Mouse (Mus musculus): ENCODE results near the gene Mpped2.

The Mpped2 gene

DNA sequence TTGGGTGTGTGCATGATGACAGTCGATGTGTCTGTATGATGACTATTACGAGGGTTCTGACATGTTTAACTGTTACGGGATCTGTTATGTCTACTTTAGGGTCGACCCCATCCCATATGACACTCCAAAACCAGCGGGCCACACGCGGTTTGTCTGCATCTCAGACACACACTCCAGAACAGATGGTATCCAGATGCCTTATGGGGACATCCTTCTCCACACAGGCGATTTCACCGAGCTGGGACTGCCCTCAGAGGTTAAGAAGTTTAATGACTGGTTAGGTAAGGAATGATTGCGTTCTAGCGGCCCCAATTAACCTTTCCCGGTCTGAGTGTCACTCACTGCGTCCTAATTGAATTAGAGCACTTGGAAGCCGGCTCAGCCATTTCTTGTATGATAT lies 51.5 kb downstream of the Mpped2 start:
- in situ Hi-C loops (cut with MboI, MseI): loop anchor here in 1 of 2 experiments (10.0 kb wide), 1 partner anchor 610 kb away; no protein-coding TSS in a partner anchor

DNA sequence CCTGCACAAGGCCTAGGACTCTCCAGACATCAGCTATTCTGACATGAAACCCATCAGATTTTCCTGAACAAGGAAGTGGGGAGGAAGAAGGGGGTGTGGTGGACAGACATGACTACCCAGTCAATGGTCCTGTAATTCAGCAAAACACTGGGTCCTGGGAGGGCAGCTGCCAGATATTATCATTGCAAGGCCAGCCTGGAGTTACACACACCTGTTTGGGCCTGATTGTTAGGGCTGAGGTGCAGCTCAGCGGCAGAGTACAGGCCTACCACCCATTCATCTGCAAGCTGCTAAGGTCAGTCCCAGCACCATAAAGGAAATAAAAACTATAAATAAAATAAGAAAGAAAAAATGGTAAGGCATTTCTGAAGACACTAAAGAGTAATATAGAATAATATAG lies 52.3 kb downstream of the Mpped2 start:
- in situ Hi-C loops (cut with MboI, MseI): loop anchor here in 1 of 2 experiments (10.0 kb wide), 1 partner anchor 611 kb away; no protein-coding TSS in a partner anchor

DNA sequence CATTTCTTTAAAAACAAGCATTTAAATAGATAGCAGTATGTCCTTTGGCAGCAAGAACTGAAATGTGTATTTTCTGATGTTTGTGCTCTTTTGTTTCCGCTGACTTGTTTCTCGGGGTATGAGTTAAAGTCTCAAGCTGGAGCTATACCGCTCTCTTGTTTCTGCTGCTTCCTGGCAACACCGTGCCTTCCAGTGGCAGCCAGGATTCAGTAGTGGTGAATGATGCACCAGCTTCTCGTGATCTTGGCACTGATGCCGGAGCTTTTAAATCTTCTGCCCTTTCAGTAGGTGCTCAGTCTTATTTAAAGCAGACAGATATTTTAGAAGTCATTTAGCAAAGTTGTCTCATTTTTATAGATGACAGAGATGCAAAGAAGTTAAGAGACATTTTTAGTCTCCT lies 53.1 kb downstream of the Mpped2 start:
- in situ Hi-C loops (cut with MboI, MseI): loop anchor here in 1 of 2 experiments (10.0 kb wide), 1 partner anchor 611 kb away; no protein-coding TSS in a partner anchor

DNA sequence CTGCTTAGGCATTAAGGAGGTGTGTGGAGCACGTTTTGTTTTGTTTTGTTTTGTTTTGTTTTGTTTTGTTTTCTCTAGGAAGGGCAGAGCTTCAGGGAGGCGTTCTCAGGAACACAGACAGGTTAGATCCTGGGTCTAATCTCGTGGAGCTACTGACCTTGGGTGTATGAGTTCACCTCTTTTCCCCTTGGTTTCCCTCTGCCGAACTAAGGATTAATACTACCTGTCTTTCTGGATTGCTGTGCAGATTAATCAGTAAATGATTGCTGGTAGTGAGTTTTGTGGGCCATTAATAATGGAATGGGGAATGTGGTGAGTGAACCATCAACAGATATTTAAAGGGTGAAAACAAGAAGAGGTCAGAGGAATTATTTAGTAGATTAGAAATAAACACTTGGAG lies 53.8 kb downstream of the Mpped2 start:
- in situ Hi-C loops (cut with MboI, MseI): loop anchor here in 1 of 2 experiments (10.0 kb wide), 1 partner anchor 612 kb away; no protein-coding TSS in a partner anchor

DNA sequence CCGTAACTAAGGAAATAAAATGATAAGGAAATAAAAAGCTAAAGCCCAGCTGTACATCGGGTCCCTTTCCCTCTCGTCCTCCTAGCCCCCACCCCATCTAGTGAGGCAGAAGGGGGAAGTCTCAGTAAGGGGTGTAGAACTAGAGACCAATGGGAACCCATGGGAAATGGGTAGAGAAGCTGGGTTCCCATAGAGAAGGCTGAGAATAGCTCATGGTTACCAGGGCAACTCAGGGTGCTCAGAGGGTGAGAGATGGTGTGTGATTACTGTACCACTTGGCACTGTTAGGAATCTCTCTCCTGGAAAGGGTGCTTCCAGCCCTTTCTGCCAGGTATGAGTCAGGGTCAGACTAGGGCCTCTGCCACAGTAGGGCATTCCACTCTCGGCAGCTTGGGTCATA lies 54.3 kb downstream of the Mpped2 start:
- in situ Hi-C loops (cut with MboI, MseI): loop anchor here in 1 of 2 experiments (10.0 kb wide), 1 partner anchor 613 kb away; no protein-coding TSS in a partner anchor

DNA sequence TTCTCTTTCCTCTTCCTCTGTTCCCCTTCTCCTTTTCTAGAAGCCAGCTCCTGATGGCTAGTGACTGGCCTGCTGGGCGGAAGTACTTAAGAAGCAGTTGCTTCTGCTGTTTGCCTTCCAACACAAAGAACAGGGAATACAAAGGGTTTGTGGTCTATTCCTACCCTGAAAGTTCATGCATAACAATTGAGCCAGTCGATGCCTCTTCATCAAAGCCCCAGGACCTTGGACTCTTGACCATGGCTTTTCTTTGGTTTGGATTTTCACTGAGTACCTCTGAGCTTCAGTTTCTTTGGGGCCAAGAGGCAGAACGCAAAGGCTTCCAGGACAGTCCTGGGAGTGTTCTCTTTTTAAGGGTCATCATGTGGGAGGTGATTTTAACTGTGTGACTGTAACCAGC lies 57.8 kb downstream of the Mpped2 start:
- in situ Hi-C loops (cut with MboI, MseI): no loop called here

DNA sequence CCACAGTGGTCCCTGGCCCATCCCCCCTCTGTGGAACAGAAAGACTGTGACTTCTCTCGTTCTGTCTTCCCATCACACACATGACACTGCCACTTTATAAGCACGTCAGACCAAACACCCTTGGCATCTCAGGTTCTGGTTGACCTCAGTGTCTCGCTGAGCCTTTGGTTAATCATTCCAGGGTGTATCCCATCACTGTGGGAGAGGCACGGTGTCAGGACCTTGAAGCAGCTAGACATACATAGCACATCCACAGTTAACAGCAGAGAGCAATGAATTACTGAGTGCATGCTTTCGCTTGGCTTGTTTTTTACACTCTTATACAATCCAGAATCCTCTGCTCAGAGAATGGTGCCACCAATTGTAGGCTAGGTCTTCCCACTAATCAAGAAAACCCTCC lies 60.6 kb downstream of the Mpped2 start:
- in situ Hi-C loops (cut with MboI, MseI): no loop called here

DNA sequence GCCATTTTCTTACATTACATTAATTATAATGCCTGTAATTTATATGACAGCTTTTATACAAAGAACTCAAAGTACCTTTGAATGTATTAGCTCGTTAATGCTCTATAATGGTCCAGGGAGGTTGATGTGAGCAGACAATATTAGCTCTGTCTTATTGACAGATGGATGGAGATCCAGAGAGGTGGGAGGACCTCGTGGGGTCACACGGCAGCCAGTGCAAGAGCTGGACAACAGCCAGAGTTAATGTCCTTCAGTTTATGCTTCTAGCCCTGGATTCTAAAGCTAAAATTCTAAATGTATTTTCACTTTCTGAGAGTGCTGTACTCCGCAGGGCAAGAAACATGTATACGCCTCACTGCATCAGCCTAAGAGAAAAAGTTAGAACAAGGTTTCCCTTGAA lies 61.6 kb downstream of the Mpped2 start:
- in situ Hi-C loops (cut with MboI, MseI): no loop called here

DNA sequence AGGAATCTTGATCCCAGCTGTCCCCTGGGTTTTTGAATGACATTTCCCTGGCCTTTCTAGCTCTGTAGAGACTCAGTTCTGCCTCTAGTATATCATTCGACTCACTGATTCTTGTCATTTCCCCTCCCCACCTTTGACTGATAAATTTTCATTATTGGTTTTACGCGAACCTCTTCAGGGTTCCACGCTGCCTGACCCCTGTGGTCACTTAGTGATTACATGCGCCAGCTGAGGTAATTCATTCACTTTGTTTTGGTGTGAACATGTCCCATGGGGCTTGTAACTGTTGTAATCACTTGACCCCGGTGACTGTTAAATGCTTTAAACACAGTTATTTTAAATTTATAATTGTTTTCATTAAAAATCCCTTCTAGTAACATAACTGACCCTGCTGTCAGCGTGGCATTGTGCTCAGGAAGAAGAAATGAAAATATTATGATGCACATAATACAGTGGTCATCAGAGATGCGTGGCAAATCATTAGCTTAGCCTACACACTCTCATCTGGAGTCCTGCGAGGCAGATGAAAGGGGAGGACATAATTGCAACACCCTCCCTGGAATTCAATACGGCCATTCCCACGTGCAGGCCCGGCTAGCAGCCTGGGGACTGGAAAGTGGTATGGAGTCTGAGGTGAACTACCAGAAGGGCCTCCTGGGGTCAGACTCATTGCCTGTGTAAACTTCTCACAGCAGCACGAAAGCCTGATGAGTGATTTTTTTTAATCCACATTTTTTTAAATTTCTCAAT lies 63.5 kb downstream of the Mpped2 start:
- in situ Hi-C loops (cut with MboI, MseI): no loop called here

DNA sequence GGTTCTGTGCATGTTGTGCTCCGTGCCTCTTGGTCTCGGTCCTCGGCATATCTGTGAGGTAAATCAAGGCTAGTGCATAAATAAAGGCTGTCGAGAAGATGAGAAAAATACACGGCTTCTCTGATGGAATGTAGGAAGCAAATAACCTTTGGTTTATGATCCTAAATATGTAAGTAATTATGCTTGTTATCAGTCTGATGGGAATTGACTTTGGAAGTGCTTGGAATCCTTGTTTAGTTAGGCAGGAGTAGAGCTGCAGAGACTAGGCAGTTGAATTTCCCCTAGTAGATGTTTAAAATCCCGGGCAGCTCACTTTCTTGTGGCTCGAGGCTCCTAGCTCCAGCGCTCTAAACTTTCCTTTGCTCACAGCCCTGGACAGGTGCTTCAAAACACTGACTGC lies 69.9 kb downstream of the Mpped2 start:
- in situ Hi-C loops (cut with MboI, MseI): loop anchor here in 1 of 2 experiments (10.0 kb wide), 1 partner anchor 1132 kb away; no protein-coding TSS in a partner anchor

DNA sequence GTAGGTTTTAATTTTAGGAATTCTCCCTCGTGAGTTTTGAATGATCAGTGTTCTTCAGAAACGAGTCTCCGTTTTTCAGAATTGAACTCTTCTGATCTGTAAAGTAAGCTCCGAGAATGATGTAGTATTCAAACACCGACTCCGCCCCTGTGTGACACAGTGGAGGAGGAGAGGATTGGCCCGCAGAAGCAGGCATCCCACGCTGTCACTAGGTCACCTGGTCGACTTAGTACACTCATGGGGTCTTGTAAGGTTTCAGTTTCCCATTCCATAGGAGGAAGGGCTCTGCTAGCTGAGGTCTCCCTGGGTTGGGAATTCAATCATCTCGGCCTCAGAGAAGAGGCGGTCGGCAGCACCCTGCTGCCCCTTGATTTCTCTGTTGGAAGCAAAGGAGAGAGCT lies 76.2 kb downstream of the Mpped2 start:
- in situ Hi-C loops (cut with MboI, MseI): loop anchor here in 1 of 2 experiments (10.0 kb wide), 1 partner anchor 1126 kb away; no protein-coding TSS in a partner anchor

DNA sequence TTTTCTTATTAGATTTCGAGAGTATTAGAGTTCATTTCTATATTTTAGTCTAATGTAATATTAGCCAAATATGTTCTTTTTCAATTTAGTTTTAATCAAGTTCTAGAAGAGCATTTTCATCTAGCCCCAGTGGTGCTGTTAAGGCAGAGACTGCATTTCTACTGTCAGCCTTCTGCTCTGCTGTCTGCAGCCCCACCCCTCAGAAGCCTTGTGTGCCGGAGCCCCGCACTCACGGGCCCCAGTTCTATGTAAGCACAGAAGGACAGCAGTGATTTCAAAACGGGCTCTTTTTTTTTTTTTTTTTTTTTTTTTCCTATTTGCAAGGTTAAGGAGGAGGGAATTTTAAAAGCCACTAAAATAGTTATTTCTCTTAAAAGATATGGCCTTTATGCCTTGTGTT lies 79.6 kb downstream of the Mpped2 start:
- in situ Hi-C loops (cut with MboI, MseI): no loop called here

DNA sequence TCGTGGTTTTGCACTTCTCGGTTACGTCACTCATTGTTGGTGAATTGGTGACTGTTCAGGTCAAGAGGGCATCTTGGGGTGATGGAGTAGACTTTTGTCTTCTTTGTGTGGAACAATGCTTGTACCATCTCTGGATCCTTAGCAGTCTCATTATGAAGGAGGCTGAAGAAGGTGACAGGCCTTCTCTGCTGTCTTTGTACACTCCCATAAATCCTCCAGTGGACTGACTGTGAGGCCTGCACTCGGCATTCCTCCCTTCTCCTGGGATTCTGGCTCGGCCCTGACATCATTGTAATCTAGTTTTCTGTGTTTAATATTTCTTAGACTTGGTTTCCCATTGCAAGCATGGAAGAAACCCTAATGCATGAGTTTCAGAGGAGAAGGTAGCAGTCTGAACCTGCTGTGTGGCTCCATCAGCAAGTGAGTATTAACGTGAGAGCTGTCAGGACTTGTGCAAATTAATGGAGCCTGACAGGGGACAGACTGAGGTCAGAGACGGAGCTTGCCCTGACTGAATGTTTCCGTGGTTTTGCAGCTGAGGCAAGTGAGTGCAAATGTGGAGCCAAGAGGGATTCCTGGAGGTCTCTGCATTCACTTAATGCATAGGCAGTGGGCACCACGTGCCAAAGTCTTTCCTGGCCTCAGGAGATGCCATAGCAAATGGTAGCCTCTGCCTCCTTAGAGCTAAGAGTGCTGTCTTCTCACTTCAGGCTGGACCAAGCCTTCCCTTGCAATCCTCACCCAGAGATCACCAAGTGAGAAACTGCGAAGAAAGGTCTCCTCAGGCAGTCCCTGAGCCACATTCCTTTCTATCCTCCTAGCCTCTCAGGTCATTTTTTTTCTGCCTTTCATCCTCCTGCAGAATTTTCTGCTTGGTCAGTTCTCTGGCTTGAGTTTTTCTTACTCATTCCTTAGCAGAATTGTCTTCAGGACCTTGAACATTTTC lies 81.5 kb downstream of the Mpped2 start:
- in situ Hi-C loops (cut with MboI, MseI): no loop called here

DNA sequence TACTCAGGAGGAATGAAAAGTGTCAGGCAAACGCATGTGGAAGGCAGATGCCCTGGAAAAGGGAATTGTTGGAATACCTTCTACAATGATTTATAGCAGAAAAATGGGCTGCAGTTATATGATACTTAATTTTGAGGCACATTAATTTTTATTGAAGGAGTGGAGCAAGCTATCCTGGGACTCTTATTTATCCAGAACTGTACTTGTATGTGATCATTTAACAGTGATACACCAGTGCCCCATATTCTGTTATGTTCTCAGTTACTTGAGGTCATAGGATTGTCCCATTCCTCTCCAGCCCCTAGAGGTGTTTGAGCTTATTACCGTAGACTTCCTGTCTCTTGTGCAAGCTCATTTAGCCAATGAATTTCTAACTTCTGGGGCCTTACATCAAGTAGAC lies 82.9 kb downstream of the Mpped2 start:
- in situ Hi-C loops (cut with MboI, MseI): no loop called here

DNA sequence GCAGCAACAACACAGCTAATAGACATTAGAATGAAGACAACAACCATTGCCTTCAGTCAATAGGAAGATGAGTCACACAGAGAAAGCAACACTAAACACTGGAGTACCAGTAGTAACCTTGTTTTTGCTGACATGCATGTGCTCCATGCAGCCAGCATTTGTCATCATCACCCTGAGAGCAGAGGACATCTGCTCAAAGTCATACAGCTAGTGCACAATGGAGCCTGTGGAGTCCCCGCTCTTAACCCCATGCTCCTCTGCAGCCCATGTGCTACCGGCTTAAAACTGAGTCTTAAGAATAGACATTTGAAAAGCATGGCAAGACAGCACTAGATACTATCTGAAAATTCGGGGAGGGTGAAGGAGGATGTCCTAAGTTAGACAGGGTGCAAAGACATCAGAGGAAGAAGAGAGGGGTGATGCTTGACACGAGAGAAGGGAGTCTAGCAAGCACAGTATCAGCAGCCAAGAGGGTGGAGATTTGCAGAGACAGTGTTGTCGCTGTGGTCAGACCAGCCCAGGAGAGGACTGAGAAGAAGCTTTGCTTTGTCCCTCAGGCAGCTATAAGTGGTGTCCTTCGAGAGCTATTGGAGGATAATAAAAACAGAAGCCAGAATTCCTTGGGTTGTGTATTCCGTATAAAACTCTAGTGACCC lies 85.9 kb downstream of the Mpped2 start:
- in situ Hi-C loops (cut with MboI, MseI): no loop called here

DNA sequence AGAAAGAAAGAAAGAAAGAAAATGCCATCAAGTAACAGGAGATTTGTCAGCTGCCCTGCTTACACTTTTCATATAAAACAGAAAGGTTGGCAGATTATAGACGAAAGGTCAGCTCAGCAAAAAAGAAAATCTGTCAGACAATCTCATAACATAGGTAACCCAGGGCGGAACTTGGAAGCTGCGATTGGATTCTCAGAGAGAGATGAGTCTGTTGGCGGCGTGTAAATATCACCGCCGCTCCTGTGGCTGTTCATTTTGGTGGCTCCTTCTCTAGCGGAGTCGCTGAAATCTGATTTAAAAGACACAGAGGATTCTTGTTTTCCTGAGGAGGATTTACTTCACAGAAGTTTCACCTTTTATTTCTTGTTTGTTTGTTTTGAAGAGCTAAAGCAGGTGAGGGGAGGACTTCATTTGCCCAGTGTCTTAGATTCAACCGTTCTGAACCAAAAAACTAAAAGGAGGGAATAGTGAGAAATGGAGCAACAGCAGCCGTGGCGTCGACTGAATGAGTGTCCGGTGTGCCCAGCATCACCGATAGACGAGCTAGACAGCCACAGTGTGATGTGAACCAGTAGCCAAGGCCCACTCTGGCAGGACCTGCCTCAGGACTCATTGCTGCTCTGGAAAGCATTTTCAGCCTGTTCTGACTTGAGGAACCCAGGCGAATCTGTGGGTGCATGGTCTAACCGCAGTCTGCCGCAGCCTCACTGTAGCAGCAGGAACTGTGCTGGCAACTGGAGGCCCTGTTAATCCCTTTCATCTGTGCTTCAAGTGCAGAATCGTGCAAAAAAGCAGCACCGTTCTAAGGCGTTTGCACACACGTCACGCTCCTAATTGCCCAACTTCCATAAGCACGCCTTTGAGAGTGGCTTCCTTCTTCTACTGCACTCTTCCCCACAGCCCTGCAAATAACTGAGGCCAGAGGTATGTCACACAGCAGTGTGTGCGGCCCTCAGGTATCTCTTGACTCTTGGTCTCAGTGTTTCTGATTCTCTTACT lies 88.4 kb downstream of the Mpped2 start:
- in situ Hi-C loops (cut with MboI, MseI): no loop called here

DNA sequence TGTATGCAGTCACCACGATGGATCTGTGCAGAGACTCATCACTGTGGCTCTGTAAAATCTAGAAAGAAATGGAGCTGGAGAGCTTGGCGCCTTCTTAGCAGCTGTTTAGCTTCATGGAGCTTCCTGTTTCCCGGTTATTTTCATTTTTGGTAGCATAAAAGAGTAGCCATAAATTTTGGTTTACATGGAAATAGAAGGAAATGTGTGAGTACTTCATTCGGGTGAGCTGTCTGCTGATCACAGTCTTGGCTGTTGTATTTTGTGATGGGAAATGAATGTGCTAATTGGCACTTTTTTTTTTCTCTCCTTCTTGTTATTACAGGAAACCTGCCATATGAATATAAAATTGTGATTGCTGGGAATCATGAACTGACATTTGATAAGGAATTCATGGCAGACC lies 90.2 kb downstream of the Mpped2 start:
- in situ Hi-C loops (cut with MboI, MseI): no loop called here

DNA sequence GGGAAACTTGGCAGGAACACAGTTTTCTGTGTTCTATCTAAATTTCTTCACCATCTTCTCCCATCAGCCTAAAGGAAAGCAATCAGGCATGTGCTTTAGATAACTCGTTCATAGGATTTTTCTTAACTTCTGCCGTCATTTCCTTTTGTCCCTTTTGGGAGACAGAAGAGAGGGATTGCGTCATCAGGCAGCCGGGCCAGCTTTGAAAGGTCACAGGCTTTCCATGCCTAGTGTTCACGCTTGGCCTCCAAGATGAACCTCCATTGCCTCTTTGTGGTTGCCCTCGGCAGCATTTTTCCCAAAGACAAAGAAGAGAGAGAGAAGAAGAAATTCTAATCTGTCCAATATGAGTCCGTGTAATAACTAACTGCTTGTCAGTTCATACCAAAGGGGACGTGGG lies 95.0 kb downstream of the Mpped2 start:
- in situ Hi-C loops (cut with MboI, MseI): no loop called here

DNA sequence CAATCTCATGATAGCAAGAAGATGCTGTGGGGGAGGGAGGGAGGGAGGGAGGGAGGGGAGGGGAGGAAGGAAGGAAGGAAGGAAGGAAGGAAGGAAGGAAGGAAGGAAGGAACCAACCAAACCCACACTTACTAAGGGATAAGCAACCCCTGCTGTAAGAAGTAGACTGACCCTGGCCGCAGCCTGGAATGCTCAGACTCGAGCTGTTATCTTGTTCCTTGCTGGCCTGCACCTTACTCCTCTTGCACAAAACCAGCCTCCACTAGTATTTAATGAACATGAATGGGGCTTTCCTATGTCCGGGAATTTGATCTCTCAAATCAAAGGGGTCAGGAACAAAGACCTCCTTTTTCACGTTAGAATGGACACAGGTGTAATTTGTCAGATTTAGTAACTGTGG lies 95.5 kb downstream of the Mpped2 start:
- in situ Hi-C loops (cut with MboI, MseI): no loop called here

DNA sequence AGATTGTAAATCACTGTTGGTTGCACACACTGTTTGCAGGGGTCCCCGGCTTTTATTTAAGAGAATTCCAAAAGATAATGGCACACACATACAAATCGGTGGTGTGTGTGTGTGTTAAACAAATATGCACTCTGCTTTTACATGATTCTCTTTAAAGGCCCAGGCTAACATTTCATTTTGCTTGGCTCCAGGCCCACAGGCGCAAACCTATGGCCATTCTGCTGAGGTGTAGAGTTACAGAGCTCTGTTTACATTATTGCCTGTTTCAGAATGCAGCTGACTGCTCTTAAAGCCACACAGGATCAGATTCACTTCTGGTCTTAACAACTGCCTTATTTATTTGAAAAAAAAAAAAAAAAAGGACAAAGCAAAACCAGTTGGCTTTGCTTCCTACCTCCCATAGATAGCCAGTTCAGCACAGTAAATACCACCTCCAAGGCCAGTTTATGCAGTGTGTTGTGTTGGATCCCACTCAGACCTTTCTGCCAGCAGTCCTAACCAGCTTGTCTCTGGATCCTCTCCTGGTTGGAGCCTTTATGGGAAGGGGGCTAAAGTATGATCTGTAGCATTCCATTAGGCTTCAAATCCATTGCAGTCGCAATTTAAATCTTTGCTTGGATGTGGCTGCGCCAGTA lies 96.7 kb downstream of the Mpped2 start:
- in situ Hi-C loops (cut with MboI, MseI): no loop called here
